Mouse (Mus musculus): ENCODE data around the gene Pkig. TPM values are rescaled to one million over a fixed set of nuclear protein-coding genes. Genes with fewer than 3 reads are reported as not detected.

Pkig gene
- polyA plus RNA-seq, 1 experiment from 2014 or later: 122 TPM

GRCm38 (mm10) chr2:163696763-163697162, 38.6 kb downstream of the Pkig start:
- no peaks in the 10 kb centered on the region for H3K9me3 ChIP-seq (replicated peaks)
- DNase-seq (no peak), ATAC-seq (ENCODE audit: low read depth) (peak; percentile 47)
- H3K27me3 ChIP-seq: no peaks in the 10 kb centered on the region
- no peak overlapping the region for H3K4me3 ChIP-seq (replicated peaks)
- WGBS (ENCODE audit: insufficient replicate concordance): 29% methylated on average over 2 of the region's 2 CpGs
- peaks cover 81% of the 10 kb centered on the region for H3K4me1 ChIP-seq (replicated peaks)
- H3K4me2 ChIP-seq: peak overlapping the region; percentile 25
- H3K36me3 ChIP-seq: peaks cover 4% of the 10 kb centered on the region; the same call in 1 of the 2 replicates
- H3K27ac ChIP-seq: peak overlapping the region; percentile 73
- peak overlapping the region; percentile 50 for H3K9ac ChIP-seq

- Histone ChIP-seq H3K9ac (peak overlapping the region; percentile 15; the same call in 1 of the 2 replicates), H3K9me3 (replicated peaks) (no peaks in the 10 kb centered on the region), H3K27me3 (no peaks in the 10 kb centered on the region), H3K4me3 (replicated peaks) (no peak overlapping the region), H3K36me3 (peaks cover 4% of the 10 kb centered on the region; the same call in 1 of the 2 replicates), H3K4me1 (replicated peaks) (peaks cover 79% of the 10 kb centered on the region), H3K27ac (peak overlapping the region; percentile 73), H3K4me2 (peak overlapping the region; percentile 1; the same call in 1 of the 2 replicates)
- no peak for ATAC-seq (ENCODE audit: low read depth)
- DNase-seq: no peak
- WGBS (ENCODE audit: insufficient replicate concordance): 24% methylated on average over 16 of the region's 16 CpGs
Observed at GRCm38 (mm10) chr2:163697764-163698480, 39.7 kb downstream of the Pkig start.

- Histone ChIP-seq H3K4me1 (replicated peaks) (peaks cover 79% of the 10 kb centered on the region), H3K9me3 (replicated peaks) (no peaks in the 10 kb centered on the region), H3K27ac (peak overlapping the region; percentile 73), H3K27me3 (no peaks in the 10 kb centered on the region), H3K36me3 (peaks cover 4% of the 10 kb centered on the region; the same call in 1 of the 2 replicates), H3K9ac (peak overlapping the region; percentile 28; the same call in 1 of the 2 replicates), H3K4me3 (replicated peaks) (no peak overlapping the region), H3K4me2 (no peak overlapping the region)
- peak; percentile 78 for ATAC-seq (ENCODE audit: low read depth)
- no peak for DNase-seq
- WGBS (ENCODE audit: insufficient replicate concordance): 45% methylated on average over 11 of the region's 11 CpGs
Observed at GRCm38 (mm10) chr2:163699078-163699780, 41.0 kb downstream of the Pkig start.

GRCm38 (mm10) chr2:163702431-163702830, 44.2 kb downstream of the Pkig start:
- Histone ChIP-seq H3K4me1 (replicated peaks) (peaks cover 61% of the 10 kb centered on the region), H3K27ac (peak overlapping the region; percentile 47), H3K36me3 (peaks cover 22% of the 10 kb centered on the region), H3K27me3 (no peaks in the 10 kb centered on the region), H3K9ac (no peak overlapping the region), H3K4me3 (replicated peaks) (no peak overlapping the region), H3K4me2 (no peak overlapping the region), H3K9me3 (replicated peaks) (no peaks in the 10 kb centered on the region)
- 60% methylated on average over 7 of the region's 7 CpGs for WGBS (ENCODE audit: insufficient replicate concordance)
- ATAC-seq (ENCODE audit: low read depth): no peak
- DNase-seq: no peak

GRCm38 (mm10) chr2:163702921-163703320, 44.7 kb downstream of the Pkig start:
- ATAC-seq (ENCODE audit: low read depth): no peak
- H3K9ac ChIP-seq: no peak overlapping the region
- H3K4me1 ChIP-seq (replicated peaks): peaks cover 60% of the 10 kb centered on the region
- H3K27ac ChIP-seq: peak overlapping the region; percentile 32; the same call in 1 of the 2 replicates
- H3K27me3 ChIP-seq: no peaks in the 10 kb centered on the region
- no peak for DNase-seq
- no peak overlapping the region for H3K4me2 ChIP-seq
- no peaks in the 10 kb centered on the region for H3K9me3 ChIP-seq (replicated peaks)
- H3K4me3 ChIP-seq (replicated peaks): no peak overlapping the region
- peaks cover 22% of the 10 kb centered on the region for H3K36me3 ChIP-seq
- 61% methylated on average over 5 of the region's 5 CpGs for WGBS (ENCODE audit: insufficient replicate concordance)

GRCm38 (mm10) chr2:163703599-163704260, 45.5 kb downstream of the Pkig start:
- no peaks in the 10 kb centered on the region for H3K27me3 ChIP-seq
- DNase-seq (no peak), ATAC-seq (ENCODE audit: low read depth) (no peak)
- H3K27ac ChIP-seq: no peak overlapping the region
- no peak overlapping the region for H3K4me2 ChIP-seq
- no peaks in the 10 kb centered on the region for H3K9me3 ChIP-seq (replicated peaks)
- 72% methylated on average over 5 of the region's 5 CpGs for WGBS (ENCODE audit: insufficient replicate concordance)
- no peak overlapping the region for H3K9ac ChIP-seq
- no peak overlapping the region for H3K4me3 ChIP-seq (replicated peaks)
- peaks cover 22% of the 10 kb centered on the region for H3K36me3 ChIP-seq
- peaks cover 60% of the 10 kb centered on the region for H3K4me1 ChIP-seq (replicated peaks)

- DNase-seq: no peak
- Histone ChIP-seq H3K27ac (peak overlapping the region; percentile 43; the same call in 1 of the 2 replicates), H3K4me1 (replicated peaks) (peaks cover 77% of the 10 kb centered on the region)
Observed at GRCm38 (mm10) chr2:163708321-163708720, 50.1 kb downstream of the Pkig start.

GRCm38 (mm10) chr2:163708763-163709250, 50.6 kb downstream of the Pkig start:
- peak overlapping the region; percentile 43; the same call in 1 of the 2 replicates for H3K27ac ChIP-seq
- H3K27me3 ChIP-seq: no peaks in the 10 kb centered on the region
- no peak overlapping the region for H3K4me3 ChIP-seq (replicated peaks)
- 52% methylated on average over 6 of the region's 6 CpGs for WGBS (ENCODE audit: insufficient replicate concordance)
- no peaks in the 10 kb centered on the region for H3K9me3 ChIP-seq (replicated peaks)
- ATAC-seq (ENCODE audit: low read depth) (no peak), DNase-seq (no peak)
- H3K9ac ChIP-seq: no peak overlapping the region
- no peak overlapping the region; the same call in 1 of the 2 replicates for H3K4me2 ChIP-seq
- peaks cover 72% of the 10 kb centered on the region for H3K4me1 ChIP-seq (replicated peaks)
- H3K36me3 ChIP-seq: peaks cover 33% of the 10 kb centered on the region

More at GRCm38 (mm10) chr2:163708321-163708720, 50.1 kb downstream of the Pkig start:
- ATAC-seq (ENCODE audit: low read depth): no peak
- H3K36me3 ChIP-seq: peaks cover 34% of the 10 kb centered on the region
- WGBS (ENCODE audit: insufficient replicate concordance): 18% methylated on average over 5 of the region's 5 CpGs
- no peak overlapping the region for H3K4me3 ChIP-seq (replicated peaks)
- H3K4me2 ChIP-seq: no peak overlapping the region; the same call in 1 of the 2 replicates
- H3K9me3 ChIP-seq (replicated peaks): no peaks in the 10 kb centered on the region
- no peaks in the 10 kb centered on the region for H3K27me3 ChIP-seq
- no peak overlapping the region; the same call in 1 of the 2 replicates for H3K9ac ChIP-seq

- ATAC-seq (ENCODE audit: low read depth) (no peak), DNase-seq (no peak)
- no peaks in the 10 kb centered on the region for H3K9me3 ChIP-seq (replicated peaks)
- no peak overlapping the region for H3K4me2 ChIP-seq
- H3K36me3 ChIP-seq: peaks cover 22% of the 10 kb centered on the region
- no peaks in the 10 kb centered on the region for H3K27me3 ChIP-seq
- WGBS (ENCODE audit: insufficient replicate concordance): 88% methylated on average over 9 of the region's 9 CpGs
- H3K9ac ChIP-seq: no peak overlapping the region
- H3K4me1 ChIP-seq (replicated peaks): peaks cover 65% of the 10 kb centered on the region
- H3K4me3 ChIP-seq (replicated peaks): no peak overlapping the region
- H3K27ac ChIP-seq: peak overlapping the region; percentile 24; the same call in 1 of the 2 replicates
Observed at GRCm38 (mm10) chr2:163710000-163710399, 51.8 kb downstream of the Pkig start.

- no peak for DNase-seq
- H3K27me3 ChIP-seq: no peaks in the 10 kb centered on the region
- H3K4me2 ChIP-seq: no peak overlapping the region
Observed at GRCm38 (mm10) chr2:163710606-163711159, 52.5 kb downstream of the Pkig start.

More at GRCm38 (mm10) chr2:163710606-163711159, 52.5 kb downstream of the Pkig start:
- H3K9me3 ChIP-seq (replicated peaks): no peaks in the 10 kb centered on the region
- no peak overlapping the region for H3K9ac ChIP-seq
- peaks cover 15% of the 10 kb centered on the region for H3K36me3 ChIP-seq
- peak overlapping the region; percentile 24; the same call in 1 of the 2 replicates for H3K27ac ChIP-seq
- no peak overlapping the region for H3K4me3 ChIP-seq (replicated peaks)
- WGBS (ENCODE audit: insufficient replicate concordance): 55% methylated on average over 5 of the region's 5 CpGs
- no peak for ATAC-seq (ENCODE audit: low read depth)
- H3K4me1 ChIP-seq (replicated peaks): peaks cover 64% of the 10 kb centered on the region

All from liver, embryonic 13.5 days (tissue).